Mouse (Mus musculus): ENCODE measurements at regions not wholly inside any gene's neighbourhood (a gene's known extent, or its start where the extent isn't known, plus 50 kb on each side); places are given as distances from the start of the nearest gene placed in this dataset.

DNA sequence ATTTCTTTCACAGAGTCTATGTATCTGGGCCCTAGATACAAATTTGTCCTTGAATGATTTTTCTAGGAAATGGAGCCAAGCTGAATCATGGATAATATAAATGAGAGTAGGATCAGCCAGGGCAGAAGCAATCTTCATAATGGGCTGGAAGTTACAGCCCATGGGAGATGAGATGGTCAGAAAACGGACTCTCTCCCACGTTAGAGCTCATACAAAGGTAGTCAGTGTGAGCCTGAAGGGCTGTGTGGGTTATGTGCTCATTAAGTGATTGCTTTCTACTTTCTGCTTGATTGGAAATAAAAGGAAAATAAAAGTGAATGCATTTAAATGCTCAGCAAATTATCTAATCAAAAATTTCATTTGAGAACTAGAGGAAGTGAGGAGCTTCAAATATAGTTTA, 2017.1 kb upstream of the Pcdh20 start:
- Histone ChIP-seq H3K79me2 (ENCODE audit: control insufficient read depth, insufficient read depth, low read length, poor library complexity) (no peaks in the 10 kb centered on the region), H3K4me1 (ENCODE audit: control insufficient read depth in 1 of 2, insufficient read depth in 2 of 2, low read length in 2 of 2) (no peaks in the 10 kb centered on the region), H3K27me3 (ENCODE audit: control insufficient read depth in 1 of 2, insufficient read depth in 2 of 2, low read length in 2 of 2) (no peaks in the 10 kb centered on the region), H3K4me3 (ENCODE audit: control insufficient read depth in 1 of 2, insufficient read depth in 1 of 2, low read depth in 2 of 2, low read length in 2 of 2) (no peak overlapping the region), H3K9ac (ENCODE audit: control insufficient read depth, low read depth, low read length, poor library complexity, severe bottlenecking) (no peak overlapping the region), H3K9me3 (replicated peaks; ENCODE audit: insufficient read depth, low read length) (no peaks in the 10 kb centered on the region), H3K27ac (ENCODE audit: control insufficient read depth, low read depth, low read length) (no peak overlapping the region), H3K36me3 (ENCODE audit: control insufficient read depth in 1 of 2, insufficient read depth in 2 of 2, low read length in 2 of 2) (no peaks in the 10 kb centered on the region)
- TF ChIP-seq UBTF (IDR thresholded peaks at IDR 0.05; ENCODE audit: borderline replicate concordance, insufficient read depth, low read depth, low read length) (no peak), MEF2A (IDR thresholded peaks at IDR 0.05; ENCODE audit: extremely low read depth, insufficient replicate concordance, low read depth, low read length, poor library complexity, severe bottlenecking) (no peak), MAX (IDR thresholded peaks at IDR 0.05; ENCODE audit: low read length) (no peak), SMC3 (IDR thresholded peaks at IDR 0.05; ENCODE audit: low read depth, low read length) (no peak), SIN3A (IDR thresholded peaks at IDR 0.05; ENCODE audit: low read length) (no peak), MAZ (IDR thresholded peaks at IDR 0.05; ENCODE audit: low read depth, low read length) (no peak), RCOR1 (IDR thresholded peaks at IDR 0.05; ENCODE audit: low read depth, low read length) (no peak), POLR2A (IDR thresholded peaks at IDR 0.05; ENCODE audit: control insufficient read depth in 1 of 2, insufficient read depth in 1 of 2, low read depth in 1 of 2, low read length in 2 of 2, poor library complexity in 1 of 2) (no peak), BHLHE40 (IDR thresholded peaks at IDR 0.05; ENCODE audit: borderline replicate concordance, low read depth, low read length) (no peak), POLR2AphosphoS2 (IDR thresholded peaks at IDR 0.05; ENCODE audit: low read length) (no peak), E2F4 (IDR thresholded peaks at IDR 0.05; ENCODE audit: borderline replicate concordance, low read depth, low read length) (no peak), ZKSCAN1 (IDR thresholded peaks at IDR 0.05; ENCODE audit: low read depth, low read length) (no peak), NRF1 (IDR thresholded peaks at IDR 0.05; ENCODE audit: insufficient read depth, low read depth, low read length, poor library complexity, severe bottlenecking) (no peak), NELFE (IDR thresholded peaks at IDR 0.05; ENCODE audit: low read depth, low read length) (no peak), TCF12 (IDR thresholded peaks at IDR 0.05; ENCODE audit: low read depth, low read length) (no peak), MXI1 (IDR thresholded peaks at IDR 0.05; ENCODE audit: low read depth, low read length) (no peak)
- no peak for DNase-seq (ENCODE audit: low read depth, low spot score)

DNA sequence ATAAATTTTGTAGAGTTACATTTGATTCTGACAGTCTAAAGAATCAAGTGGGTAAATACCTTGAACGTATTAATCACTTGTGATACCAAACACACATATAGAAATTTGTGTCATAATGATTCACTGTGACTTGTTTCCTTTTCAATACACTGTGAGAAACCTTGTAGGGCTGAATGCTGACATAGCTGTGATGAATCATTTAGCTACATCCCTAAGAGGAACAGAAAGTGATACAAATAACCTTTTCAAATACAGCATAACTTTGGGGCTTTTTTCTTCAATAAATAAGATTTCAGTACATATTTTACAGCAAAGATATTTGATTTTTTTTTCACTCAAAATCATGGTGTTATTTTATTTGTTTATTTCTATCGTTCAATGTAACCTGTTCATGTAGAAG, 1976.8 kb upstream of the Pcdh20 start:
- Histone ChIP-seq H3K4me3 (ENCODE audit: control insufficient read depth in 1 of 2, insufficient read depth in 1 of 2, low read depth in 2 of 2, low read length in 2 of 2) (no peak overlapping the region), H3K27me3 (ENCODE audit: control insufficient read depth in 1 of 2, insufficient read depth in 2 of 2, low read length in 2 of 2) (no peaks in the 10 kb centered on the region), H3K4me1 (ENCODE audit: control insufficient read depth in 1 of 2, insufficient read depth in 2 of 2, low read length in 2 of 2) (no peaks in the 10 kb centered on the region), H3K79me2 (ENCODE audit: control insufficient read depth, insufficient read depth, low read length, poor library complexity) (no peaks in the 10 kb centered on the region), H3K36me3 (ENCODE audit: control insufficient read depth in 1 of 2, insufficient read depth in 2 of 2, low read length in 2 of 2) (no peaks in the 10 kb centered on the region), H3K9me3 (replicated peaks; ENCODE audit: insufficient read depth, low read length) (no peaks in the 10 kb centered on the region), H3K9ac (ENCODE audit: control insufficient read depth, low read depth, low read length, poor library complexity, severe bottlenecking) (no peak overlapping the region), H3K27ac (ENCODE audit: control insufficient read depth, low read depth, low read length) (no peak overlapping the region)
- TF ChIP-seq MAX (IDR thresholded peaks at IDR 0.05; ENCODE audit: low read length) (no peak), UBTF (IDR thresholded peaks at IDR 0.05; ENCODE audit: borderline replicate concordance, insufficient read depth, low read depth, low read length) (no peak), KAT2A (conservative IDR thresholded peaks at IDR 0.05; ENCODE audit: low read depth, low read length) (no peak), SIN3A (IDR thresholded peaks at IDR 0.05; ENCODE audit: low read length) (no peak), USF2 (IDR thresholded peaks at IDR 0.05; ENCODE audit: borderline replicate concordance in 1 of 2, insufficient read depth in 1 of 2, low read depth in 1 of 2, low read length in 2 of 2) (no peak), MAFK (IDR thresholded peaks at IDR 0.05; ENCODE audit: borderline replicate concordance, low read depth, low read length) (no peak), ZC3H11A (IDR thresholded peaks at IDR 0.05; ENCODE audit: low read depth, low read length) (no peak), TBP (IDR thresholded peaks at IDR 0.05; ENCODE audit: low read depth, low read length) (no peak), GABPA (IDR thresholded peaks at IDR 0.05; ENCODE audit: low read depth, low read length) (no peak), ETS1 (IDR thresholded peaks at IDR 0.05; ENCODE audit: low read depth, low read length) (no peak), NELFE (IDR thresholded peaks at IDR 0.05; ENCODE audit: low read depth, low read length) (no peak)
- no peak for DNase-seq (ENCODE audit: low read depth, low spot score)
